Mouse (Mus musculus) Muller cell, postnatal 12 days (primary cell): ENCODE measurements around the gene Rtn2.

Experiments
- DNase-seq: peaks from one replicate; pipeline ENCODE4 v3.0.0-alpha.2; 2015; ENCODE audit errors: inconsistent ontology term

Rtn2 gene

DNA sequence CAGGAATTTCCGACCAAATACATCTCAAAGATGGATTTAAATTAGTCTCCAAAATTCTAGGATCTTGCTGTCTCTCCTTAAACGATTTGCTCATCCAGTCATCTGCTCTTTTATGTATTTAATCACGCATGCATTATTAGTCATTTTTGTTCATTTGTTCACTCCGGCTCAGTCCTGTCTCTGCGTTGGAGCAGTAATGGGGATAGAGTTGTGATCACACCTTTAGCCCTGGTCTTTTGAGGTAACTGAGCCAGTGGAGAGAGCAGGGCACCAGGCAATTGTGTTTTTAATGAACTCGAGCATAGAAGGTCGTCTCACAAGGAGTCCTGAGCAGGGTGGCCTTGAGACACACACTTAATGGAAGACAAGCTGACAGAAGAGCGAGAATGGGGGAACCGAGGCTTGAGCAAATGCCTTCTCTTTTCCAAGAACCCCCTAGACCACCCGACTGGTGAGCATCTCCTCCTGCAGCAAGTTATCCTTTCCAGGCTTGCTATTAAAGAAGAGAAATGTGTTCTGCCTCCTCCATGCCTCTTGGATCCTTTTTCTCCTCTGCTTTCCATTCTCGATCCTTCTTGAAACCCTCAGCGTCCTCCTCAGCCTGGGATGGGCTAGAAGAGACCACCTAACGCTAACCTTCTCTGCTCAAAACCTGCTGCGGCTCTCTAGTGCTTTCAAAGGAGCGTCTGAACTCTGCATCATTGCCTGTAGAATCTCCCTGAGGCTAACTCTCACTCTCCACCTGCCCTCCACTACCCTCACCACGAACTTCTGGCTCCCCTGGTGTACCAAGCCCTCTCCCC is 19.2 kb downstream of the Rtn2 start:
- DNase-seq, result no peak

DNA sequence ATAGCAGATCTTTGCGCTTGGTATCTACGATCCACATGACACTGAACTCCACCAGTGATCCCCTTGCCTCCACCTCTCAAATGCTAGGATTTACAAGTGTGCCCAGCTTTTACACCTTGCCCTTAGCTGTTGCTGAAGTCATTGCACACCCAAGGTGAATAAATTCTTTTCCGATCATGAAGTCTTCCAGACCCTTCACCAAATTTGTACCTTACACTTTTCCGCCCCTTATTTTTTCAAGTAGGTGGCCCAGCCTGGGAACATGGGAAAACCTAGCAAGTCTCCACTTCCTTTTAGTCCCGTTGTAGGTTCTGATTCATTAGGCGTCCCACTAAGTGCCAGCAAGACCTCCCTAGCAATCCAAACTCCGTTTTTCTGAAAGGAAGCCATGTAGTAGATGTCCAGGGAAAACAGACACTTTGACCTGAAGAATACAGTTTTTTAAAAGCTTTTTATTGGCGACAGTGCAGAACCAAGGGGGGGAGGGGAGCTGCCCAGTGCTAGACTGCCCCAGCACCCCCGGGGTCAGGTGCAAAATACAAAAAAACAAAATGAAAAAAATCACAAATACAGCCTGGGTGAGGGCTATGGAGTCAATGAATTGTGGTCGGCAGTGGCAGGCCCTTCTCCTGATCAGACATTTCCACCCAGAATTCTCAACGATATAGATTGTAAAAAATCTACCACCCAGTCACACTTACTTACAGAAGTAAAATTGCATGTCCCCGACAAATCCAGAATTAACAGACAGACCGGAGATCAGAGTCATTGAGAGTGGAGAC is 20.0 kb downstream of the Rtn2 start:
- no peak for DNase-seq

DNA sequence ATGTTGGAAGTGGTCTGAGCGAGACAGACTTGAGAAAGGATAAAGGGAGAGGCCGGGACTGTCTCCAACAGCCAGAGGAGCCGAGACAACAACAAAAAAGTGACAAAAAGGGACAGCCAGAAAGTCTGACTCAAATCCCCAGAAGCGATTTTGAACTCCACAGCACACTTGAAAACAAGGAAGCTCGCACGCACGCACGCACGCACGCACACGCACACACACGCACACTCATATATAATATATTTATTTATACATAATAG is 20.6 kb downstream of the Rtn2 start:
- DNase-seq, result no peak

DNA sequence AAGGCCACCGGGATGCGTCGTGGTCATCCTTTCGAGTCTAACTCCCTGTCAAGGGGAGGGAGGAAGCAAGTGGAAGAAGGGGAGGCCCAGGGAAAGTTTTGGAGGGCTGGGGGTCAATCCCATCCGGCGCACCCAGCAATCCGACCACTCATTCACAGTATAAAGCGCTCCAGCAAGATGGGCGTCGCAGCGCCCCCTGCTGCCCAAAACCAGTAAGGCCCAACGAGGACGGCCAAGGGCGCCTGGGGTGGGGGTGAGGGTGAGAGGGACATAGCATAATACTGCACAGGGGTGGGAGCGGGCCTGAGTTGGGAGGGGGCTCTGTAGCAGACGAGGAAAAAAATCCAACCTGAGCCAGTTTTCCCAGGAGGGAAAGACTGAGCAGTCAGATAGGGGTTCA is 21.3 kb downstream of the Rtn2 start:
- peak; percentile 83 for DNase-seq

DNA sequence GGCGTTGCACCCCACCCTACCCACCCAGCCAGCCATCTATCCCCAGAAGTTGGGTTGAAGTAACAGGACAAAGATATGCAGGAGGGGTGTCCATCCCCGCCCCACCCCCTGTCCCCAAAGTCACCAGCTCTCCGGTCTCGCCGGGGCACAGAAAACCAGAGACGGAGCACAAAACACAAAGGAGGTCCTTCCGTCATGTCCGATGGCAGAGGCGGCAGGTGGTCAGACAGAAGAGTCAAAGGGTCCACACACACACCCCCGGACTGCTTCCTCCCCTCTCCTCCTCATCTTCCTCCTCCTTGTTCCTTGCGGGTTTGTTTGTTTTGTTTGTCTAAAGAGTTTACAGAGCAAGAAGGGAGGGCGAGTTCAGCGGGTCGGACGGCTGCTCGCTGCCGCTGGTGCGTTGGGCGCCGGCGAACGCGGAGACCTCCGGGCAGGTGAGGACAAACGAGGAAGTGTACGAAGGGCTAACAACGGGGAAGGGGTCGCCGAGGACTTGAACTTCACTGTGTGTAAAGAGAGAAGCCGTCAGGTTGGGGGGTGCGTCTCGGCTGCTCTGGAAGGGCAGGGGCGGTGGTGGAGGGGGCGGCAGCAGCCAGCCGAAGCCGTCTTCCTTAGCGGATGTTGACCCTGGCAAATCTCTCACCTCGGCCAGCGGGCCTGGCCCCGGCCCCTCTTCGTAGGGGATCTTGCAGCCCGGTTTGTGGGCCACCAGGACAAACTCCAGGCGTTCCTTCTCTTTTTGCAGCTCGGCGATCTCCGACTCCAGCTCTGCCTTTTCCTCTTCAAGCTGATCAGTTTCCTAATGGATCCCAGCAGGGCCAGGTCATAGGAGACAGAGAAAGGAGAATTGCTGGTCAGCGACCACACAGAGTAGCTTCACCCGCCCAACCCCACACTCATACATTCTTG is 22.3 kb downstream of the Rtn2 start:
- peak; percentile 33 for DNase-seq

DNA sequence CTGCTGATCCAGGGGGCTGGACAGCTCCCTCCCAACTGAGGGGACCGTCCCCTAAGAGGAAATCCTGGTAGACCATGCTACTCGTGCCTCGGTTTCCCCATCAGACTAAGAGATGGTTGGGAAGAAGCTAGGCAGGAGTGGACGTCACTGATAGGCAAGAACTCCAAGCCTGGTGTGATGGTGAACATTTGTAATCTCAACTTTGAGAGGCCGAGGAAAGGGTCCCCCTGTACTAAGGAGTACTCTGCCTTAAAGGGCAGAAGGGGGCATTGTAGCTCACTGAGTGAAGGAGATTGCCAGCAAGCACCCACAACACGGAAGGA is 22.9 kb downstream of the Rtn2 start:
- no peak for DNase-seq

DNA sequence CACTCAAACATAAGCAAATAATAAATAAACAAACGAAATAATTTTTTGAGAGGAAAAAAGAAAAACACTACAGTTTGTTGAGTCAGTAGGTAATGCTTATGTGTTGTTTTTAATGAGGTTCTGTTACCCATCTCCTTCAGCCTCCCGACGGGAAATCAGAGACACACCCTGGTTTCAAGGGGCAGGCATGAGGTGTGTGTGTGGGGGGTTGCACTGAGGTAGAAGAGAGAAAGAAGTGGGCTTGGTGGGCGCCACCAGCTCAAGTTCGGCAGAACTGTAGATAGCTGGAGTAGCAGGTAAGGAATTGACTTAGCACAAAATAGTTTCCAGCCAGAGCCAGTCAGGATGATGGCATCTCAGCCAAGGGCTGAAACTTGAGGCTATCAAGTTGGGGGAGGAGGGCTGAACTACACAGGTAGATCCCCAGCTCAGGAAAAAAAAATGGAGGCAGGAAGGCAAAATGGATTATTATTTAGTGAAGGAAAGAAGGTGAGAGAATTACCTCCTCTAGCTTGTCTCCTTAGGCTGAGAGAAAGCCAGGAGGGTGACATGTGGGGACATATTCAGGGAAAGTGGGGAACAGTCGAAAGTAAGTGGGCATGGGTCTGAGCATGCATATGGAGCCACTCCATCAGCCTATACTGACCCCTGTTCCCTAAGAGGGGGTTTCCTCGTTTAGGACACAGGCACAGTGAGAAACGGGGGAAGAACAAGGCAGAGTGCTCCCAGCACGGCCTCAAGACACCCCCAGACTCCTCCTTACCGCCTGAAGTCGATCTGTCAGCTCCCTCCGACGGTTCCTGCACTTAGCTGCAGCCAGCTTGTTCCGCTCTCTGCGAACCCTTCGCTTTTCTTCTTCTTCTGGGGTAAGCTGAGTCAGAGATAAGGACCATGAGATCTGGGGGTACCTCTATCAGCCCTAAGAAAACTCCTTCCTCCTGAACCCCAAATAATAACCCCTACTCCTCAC is 23.7 kb downstream of the Rtn2 start:
- no peak for DNase-seq

DNA sequence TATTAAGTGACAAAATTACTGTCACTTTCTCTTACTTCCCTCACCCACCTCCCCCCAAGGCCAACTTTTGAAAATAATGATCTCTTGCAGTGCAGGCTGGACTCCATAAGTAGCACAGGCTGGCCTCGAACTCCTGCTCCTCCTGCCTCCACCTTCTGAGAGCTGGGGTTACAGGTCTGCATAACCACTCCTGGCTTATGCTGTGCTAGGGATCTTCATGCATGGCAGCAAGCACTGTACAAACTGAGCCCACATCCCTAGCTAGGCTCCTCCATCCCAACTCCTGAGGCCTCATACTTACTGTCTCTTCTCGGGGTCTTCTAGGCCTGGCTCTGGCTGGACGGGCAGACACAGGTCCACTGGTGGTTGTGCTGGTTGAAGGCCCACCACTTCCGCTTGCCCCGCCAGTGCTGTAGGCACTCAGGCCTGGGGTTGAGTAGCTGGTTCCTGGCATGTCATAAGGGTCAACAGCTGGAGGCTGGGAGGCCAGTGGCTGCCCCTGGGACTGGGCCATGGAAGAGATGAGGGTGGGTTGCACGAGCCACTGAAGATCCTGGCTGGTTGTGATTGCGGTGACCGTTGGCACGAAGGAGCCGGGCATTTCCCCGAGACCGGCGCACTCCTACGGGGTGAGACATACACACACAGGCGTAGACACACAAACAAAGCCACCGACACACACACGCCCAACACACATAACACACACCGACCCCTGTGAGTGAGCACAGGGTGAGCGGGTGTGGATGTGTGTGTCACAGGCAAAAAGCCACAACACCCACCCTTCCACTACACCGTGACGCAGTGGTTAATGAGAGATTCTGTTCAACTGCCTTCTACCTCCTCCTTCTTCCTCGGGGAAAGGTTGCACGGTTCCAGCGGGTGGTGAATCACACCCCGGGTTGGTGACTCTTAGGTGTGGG is 24.7 kb downstream of the Rtn2 start:
- no peak for DNase-seq

DNA sequence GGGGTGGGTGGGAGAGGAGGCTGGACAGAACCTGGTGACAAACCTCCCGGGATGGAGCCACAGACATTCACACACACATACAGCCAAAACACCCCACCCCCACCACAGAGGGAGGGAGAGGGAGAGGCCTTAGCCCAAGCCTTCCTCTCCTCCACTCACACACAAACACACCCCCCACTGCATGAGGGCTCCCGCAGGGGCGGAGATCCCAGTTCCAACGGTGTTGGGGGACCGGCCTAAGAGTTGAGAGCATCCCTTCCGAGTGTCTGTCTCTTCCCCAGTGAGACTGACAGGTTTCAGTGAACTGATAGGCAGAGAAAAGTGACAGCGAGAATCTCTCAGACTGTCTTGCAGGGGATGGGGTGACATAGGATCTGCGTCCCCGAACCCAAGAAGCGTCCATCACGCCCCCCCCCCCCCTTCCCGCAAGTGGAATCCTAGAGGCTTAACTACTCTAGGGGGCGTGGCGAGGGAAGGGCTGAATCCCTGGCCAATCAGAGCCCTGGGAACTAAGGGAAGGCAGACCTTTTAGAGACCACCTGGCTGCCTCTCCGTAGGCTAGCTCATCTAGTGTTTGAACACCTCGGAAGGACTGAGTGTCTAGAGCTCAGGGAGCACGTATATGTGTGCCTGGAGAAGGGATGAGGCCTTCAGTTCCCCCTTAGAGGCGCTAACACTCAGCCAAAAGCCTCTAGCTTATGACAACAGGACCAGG is 25.5 kb downstream of the Rtn2 start:
- DNase-seq, result peak; percentile 90

DNA sequence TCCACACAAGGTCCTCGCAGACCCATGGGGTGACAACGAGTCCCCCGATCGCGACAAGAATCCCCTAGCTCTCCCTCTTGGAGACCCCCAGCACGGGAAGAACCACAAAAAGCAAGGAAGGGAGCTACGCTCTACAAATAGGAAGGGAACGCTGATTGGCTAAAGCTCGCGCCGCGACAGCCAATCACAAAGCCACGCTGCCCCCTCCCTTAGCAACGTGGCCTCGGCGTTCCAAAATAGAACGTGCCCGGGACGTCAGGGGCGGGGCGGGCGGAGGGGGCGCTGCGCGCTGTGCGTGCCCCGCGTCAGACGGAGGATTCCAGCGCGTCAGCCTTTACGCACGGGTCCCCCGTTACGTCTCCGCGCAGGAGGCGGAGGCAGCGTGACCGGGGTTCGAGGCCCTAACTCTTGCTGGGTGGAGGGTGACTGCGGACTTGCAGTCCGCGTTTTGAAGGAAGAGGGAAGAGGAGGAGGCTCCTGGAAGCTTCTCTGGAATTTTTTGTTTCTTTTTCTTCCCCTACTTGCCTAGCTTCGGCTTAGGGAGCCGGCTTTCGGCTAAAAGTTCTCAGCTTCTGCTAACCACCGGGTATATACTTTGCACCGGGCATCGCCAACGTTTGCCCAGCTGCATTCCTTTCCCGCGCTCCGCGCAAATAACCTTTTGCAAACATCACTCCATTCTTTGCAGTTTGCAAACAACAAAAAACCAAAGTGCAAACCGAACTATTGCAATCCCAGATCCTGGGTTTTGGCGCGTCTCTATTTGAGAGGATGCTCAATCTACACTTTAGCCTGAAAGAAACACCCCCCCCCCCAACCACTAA is 26.2 kb downstream of the Rtn2 start:
- DNase-seq, result peak; percentile 96

DNA sequence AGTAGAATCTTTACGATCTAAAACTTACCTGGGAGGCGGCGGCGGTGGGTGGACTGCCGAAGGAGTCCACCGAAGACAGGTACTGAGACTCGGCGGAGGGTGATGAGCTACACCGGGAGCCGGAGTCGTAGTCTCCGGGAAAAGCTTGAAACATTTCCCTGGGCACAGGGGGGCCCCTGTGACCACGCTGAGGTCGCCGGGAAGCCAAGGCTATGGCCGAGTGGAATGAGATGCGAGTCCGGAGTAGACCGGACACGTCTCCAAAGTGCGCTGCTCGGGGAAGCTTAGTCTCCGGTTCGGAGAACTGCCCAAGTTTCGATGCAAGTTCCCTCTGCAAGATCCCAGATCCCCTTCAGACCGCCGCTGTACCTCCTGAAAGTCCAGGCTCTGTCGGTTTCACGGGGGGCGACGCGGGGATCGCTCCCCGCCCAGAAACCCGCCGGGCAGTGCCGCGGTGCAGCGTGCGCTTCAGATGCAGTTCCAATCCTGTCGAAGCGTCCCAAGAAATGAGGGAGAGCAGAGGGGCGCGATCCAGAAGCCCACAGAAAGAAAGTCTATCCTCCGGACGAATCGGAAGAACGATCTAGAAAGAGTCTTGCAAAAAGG is 27.0 kb downstream of the Rtn2 start:
- DNase-seq, result no peak

DNA sequence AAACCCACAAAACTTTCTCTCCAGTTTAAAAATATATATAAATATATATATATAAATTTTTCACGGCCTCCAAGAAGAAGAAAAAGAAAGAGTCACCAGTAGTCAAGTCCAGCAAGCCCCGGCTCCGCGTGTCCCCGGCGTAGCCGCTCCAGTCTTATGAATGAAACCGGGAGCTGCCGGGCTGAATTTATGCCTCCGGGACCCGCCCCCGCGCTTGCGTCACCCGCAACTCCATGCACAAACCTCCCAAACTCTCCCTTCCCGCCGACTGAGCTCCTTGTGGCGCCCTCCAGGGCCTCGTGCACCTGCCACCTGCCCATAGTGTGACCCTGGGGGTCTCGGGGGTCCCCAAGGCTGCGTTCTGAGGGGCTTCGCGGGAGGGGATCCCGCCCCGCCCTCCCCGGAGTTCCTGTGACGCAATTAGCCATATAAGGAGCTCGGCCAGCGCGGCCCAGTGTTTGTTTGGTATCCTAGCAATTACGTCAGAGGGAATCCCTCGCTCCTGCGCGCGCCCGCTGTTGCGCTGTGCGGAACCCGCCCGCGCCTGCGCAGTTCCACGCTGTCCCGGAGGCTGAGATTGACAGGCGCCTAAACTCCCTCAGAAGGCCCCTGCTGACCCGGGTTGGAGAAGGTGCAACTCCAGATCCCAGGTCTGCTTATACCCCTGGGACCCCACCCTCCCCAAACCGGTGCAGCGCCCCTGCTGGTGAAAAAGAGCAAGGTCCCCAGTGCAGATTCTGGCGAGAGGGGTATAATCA is 27.6 kb downstream of the Rtn2 start, which contains the start of gene Fosb:
Gene Fosb (minus strand): TSS at position 168 of the 758 bp plus-strand sequence.
- peak; percentile 98 for DNase-seq

DNA sequence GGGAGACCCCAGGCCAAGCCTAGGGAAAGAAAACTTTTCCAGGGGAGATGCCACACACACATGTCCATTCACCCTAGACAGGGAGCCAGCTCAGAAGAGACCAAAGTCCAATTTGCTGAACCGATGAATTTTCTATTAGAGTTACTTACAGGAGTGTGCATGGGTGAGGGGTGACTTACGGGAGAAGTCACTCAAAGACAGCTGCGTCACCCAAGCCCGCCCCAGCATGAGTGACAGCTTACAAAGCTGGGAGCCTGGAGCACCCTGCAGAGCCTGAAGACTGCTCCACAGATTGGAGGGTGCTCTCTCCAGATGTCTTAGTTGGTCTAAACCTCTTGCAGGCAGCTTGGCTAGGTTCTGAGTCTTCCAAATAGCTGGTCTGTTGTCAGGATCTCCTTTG is 29.6 kb downstream of the Rtn2 start:
- DNase-seq, result no peak

DNA sequence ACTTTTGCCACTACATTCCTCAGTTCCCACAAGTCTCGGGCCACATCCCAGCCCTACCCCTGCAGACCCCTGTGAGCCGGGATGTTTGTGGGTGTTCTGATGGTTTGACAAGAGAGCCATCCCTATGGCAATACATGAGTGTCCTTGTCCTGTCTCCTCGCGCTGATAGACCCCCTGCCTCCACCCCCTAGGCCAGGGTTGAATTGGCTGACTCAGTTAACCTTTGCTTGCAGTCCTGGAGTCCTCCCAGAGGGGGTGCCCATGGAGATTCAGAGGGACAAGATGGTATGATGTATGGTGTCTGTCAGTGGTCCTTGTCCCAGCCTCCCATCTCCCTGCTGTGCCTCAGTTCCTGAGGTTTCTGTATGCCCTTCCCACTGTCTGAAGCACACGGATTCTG is 31.6 kb downstream of the Rtn2 start:
- no peak for DNase-seq

DNA sequence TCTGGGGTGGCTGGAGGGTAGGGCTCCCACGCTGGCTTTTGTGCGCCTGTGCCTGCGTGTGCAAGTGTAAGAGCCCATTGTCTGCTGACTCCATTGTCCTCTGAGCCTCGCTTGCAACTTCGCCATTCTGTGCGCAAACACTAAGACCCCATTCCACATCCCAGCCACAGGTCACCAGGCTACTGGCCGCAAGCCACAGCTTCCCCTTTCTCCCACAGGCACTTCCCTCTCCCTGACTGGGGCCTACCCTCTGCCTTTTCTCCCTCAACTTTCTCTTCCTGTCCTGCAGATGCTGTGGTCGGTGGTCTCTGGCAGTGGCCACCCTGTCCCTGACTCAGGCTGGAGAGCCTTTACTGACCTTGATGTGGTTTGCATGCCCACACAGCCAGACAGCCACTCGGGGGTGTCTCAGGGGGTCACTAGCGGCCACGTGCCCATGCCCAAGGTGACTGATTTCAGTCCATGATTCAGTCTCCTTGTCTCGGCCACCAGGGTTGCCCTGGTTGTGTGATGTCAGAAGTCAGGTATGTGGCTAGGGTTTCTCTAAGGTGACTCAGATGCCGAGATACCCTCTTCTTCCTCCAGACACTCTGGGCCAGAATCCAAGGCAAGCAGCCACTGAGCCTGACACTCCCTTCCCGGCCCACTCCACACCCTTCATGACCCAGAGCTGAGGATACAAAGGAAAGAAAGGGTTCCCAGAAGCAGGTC is 34.2 kb downstream of the Rtn2 start:
- DNase-seq, result peak; percentile 87

DNA sequence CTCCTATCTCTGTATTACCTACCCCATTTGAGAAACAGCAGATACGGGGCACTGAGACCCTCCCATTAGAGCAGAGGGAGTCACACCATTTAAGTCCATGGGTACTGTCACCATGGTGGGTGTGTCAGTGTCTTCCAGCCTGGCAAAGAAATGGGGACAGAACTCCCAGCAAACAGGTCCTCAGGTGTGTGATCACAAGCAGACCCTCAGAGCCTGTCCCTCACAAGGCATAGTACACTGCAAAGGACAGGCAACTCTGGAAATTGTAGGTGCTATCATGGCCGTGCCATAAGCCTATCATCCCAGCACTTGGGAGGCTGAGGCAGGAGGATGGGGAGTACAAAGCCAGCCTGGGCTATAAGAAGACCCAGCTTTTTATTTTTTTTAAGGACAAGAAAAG is 35.8 kb downstream of the Rtn2 start:
- no peak for DNase-seq

DNA sequence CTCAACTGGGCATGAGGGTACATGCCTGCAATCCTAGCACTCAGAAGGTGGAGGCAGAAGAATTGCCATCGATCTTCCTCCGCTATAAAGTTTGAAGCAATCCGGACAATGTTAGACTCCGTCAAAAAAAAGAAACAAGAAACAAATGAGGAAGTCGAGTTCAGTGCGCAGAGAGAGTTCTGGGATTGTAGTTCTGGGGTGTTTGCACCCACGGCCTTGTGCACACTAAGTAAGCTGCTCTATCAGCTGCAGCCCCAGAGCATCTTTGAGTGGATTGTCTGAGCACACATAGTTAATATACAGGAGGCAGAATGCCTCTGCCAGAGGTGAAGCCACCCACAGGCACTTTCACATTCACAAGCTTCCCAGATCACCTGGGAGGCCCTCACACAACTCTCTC is 36.3 kb downstream of the Rtn2 start:
- no peak for DNase-seq
